Mouse (Mus musculus) intestine, postnatal 0 days (tissue): ENCODE data around the gene Asxl2. TPM values are rescaled to one million over a fixed set of nuclear protein-coding genes. Genes with fewer than 3 reads are reported as not detected.
"Not testable (repeated sequence)": the region's sequence is repeated elsewhere in the genome, so short reads cannot be mapped to it uniquely, and the experiment has no call there.

Source experiments
- ATAC-seq: fragments of 200-750 bp; cut with Nextera tagmentation; 2 replicates; pipeline ENCODE4 v1.8.0; 2017; ENCODE audit warnings: mild to moderate bottlenecking, moderate TSS enrichment, moderate library complexity
- H3K27ac ChIP-seq: fragments of 300-500 bp; sonication (generic); 2 replicates; pipeline ENCODE4 v1.5.1; 2014; ENCODE audit warnings: mild to moderate bottlenecking, low read depth, low read length, moderate library complexity
- H3K27me3 ChIP-seq: fragments of 300-500 bp; sonication (generic); replicated peaks from 2 replicates; pipeline ENCODE4 v1.6.1; 2014; ENCODE audit warnings: low read length, mixed read lengths; ENCODE audit not compliant: control insufficient read depth, insufficient read depth
- H3K36me3 ChIP-seq: fragments of 300-500 bp; sonication (generic); 2 replicates; pipeline ENCODE4 v1.6.1; 2014; ENCODE audit warnings: mild to moderate bottlenecking, moderate library complexity; ENCODE audit not compliant: control insufficient read depth, insufficient read depth
- H3K4me1 ChIP-seq: fragments of 300-500 bp; sonication (generic); replicated peaks from 2 replicates; pipeline ENCODE4 v1.6.1; 2014; ENCODE audit warnings: antibody characterized with exemption, low read length, mixed read lengths; ENCODE audit not compliant: control insufficient read depth, insufficient read depth
- H3K4me2 ChIP-seq: fragments of 300-500 bp; sonication (generic); replicated peaks from 2 replicates; pipeline ENCODE4 v1.6.1; 2014; ENCODE audit warnings: low read depth, mild to moderate bottlenecking, moderate library complexity
- H3K4me3 ChIP-seq: fragments of 300-500 bp; sonication (generic); 2 replicates; pipeline ENCODE4 v1.5.1; 2014; ENCODE audit warnings: low read depth, low read length
- H3K9ac ChIP-seq: fragments of 300-500 bp; sonication (generic); 2 replicates; pipeline ENCODE4 v1.6.1; 2014; ENCODE audit warnings: mild to moderate bottlenecking, low read depth, low read length
- H3K9me3 ChIP-seq: fragments of 300-500 bp; sonication (generic); 2 replicates; pipeline ENCODE4 v1.6.1; 2016; ENCODE audit warnings: mixed run types; ENCODE audit not compliant: control insufficient read depth
- CTCF ChIP-seq: sonication (generic); IDR thresholded peaks from 2 replicates; pipeline ENCODE4 v1.5.1; 2016; ENCODE audit warnings: low read depth, mild to moderate bottlenecking, control low read depth, antibody characterized with exemption, moderate library complexity
- WGBS: fragments of 180-500 bp; shearing (Covaris S2); extraction: QIAGEN DNeasy Blood & Tissue Kit; methylation state at CpG from one replicate; pipeline ENCODE4 v1.1.7; 2014; 5-methylcytosine and 5-hydroxymethylcytosine counted together
- polyA plus RNA-seq: library from polyadenylated mRNA; unstranded; fragments of >200 nt; fragmentation: Nextera tagmentation; extraction: Ambion mirVana; gene quantifications from 2 replicates; pipeline ENCODE4 v1.2.1, GENCODE M21; 2015

Asxl2 gene
- polyA plus RNA-seq, 1 experiment from 2014 or later: 8.3 TPM

DNA sequence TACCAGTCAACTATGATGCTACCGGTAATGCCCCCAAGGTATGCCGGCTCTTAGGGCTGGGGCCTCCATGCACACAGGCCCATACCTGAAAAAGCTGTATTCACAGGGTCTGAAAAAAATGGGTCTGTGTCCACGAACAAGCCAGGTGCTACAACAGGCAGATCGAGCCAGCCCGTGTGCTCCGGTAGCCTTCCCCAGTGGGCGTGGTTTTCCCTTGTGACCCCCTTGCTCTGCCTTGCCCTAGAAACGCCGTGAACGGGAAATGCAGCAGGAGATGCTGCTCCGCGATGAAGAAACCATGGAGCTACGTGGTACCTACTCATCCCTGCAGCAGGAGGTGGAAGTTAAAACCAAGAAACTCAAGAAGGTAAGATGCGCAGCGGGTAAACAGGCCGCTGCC, 38.8 kb upstream of the Asxl2 start:
- no peak overlapping the region for H3K4me3 ChIP-seq
- no peaks in the 10 kb centered on the region for H3K9me3 ChIP-seq
- no peak for TF ChIP-seq CTCF
- WGBS: 91% methylated on average over 16 of the region's 16 CpGs
- no peak overlapping the region for H3K4me2 ChIP-seq
- H3K27ac ChIP-seq: no peak overlapping the region
- no peak for ATAC-seq
- no peaks in the 10 kb centered on the region for H3K4me1 ChIP-seq
- H3K9ac ChIP-seq: no peak overlapping the region
- H3K36me3 ChIP-seq: peaks cover 7% of the 10 kb centered on the region; the same call in 1 of the 2 replicates
- no peaks in the 10 kb centered on the region for H3K27me3 ChIP-seq

DNA sequence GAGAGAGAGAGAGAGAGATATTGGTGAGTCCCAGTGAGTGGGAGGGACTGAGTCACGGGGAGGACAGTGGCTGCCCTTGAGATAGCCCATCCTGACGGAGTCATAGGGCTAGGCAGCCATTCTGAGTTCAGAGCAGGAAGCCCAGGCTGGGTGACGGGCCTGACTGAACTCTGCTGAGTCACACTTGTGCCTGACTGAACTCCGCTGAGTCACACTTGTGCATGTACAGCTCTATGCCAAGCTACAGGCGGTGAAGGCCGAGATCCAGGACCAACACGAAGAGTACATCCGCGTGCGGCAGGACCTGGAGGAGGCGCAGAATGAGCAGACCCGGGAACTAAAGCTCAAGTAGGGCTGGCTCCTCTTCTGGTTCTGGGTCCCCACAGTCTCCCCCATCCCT, 37.3 kb upstream of the Asxl2 start:
- TF ChIP-seq CTCF: no peak
- Histone ChIP-seq H3K4me1 (no peaks in the 10 kb centered on the region), H3K9me3 (no peaks in the 10 kb centered on the region), H3K4me3 (no peak overlapping the region), H3K27me3 (no peaks in the 10 kb centered on the region), H3K4me2 (no peak overlapping the region), H3K36me3 (peaks cover 7% of the 10 kb centered on the region; the same call in 1 of the 2 replicates), H3K9ac (no peak overlapping the region), H3K27ac (no peak overlapping the region)
- ATAC-seq: no peak
- WGBS: 89% methylated on average over 12 of the region's 12 CpGs

DNA sequence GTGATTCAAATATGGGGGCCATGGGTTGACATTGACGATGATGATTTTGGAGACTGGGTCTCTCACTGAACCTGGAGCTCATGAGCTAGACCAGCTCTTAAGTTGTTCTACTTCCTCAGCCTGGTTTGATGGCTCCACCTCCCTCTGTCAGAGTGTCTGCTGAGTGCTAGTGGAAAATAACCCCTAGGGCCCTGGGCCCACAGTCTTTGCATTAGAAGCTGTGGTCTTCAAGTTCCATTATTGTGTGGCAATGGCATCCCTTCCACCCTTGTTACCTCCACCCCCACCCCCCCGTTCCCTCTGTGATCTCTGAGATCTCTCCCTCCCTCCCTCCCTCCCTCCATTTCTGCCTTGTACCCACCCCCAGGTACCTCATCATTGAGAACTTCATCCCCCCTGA, 36.6 kb upstream of the Asxl2 start:
- WGBS: 88% methylated on average over 2 of the region's 2 CpGs

DNA sequence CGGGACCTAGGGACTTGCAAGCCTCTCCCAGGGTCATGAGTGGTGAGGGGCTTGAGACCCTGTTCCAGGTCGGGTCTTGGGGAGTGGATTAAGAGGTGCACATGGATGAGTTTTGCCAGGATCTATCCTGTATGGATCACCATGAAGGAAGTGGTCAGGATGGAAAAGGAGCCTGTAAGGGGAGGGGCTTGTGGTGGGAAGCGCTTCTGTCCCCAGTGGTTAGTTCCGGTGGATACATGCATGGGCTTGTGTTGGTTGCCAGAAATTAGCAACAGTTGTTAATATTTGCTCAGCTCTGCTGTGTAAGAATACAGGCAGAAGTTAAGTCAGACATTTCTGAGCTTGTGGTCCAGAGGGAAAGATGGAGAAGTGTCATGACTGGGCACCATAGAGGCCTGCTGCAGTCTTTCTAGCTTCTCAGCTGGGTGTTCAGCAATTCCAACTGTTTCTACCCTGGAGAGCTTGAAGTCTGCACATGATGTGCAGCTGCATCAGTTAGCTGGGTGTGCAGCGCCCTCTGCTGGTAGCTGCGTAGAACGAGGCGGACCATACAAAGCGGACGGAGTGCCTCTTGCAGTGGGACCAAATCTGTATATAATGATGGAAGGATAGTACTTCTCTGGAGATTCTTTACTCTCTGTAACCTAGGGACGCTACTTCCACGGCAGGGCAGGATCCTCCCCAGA, 35.9 kb upstream of the Asxl2 start:
- ATAC-seq: peak; percentile 39; the same call in 1 of the 2 replicates

More for the DNA sequence above, 36.6 kb upstream of the Asxl2 start:
- Histone ChIP-seq H3K9ac (no peak overlapping the region), H3K4me3 (no peak overlapping the region), H3K4me2 (no peak overlapping the region), H3K4me1 (no peaks in the 10 kb centered on the region), H3K27ac (no peak overlapping the region), H3K36me3 (peaks cover 7% of the 10 kb centered on the region; the same call in 1 of the 2 replicates), H3K27me3 (no peaks in the 10 kb centered on the region), H3K9me3 (no peaks in the 10 kb centered on the region)
- no peak for ATAC-seq
- TF ChIP-seq CTCF: no peak

DNA sequence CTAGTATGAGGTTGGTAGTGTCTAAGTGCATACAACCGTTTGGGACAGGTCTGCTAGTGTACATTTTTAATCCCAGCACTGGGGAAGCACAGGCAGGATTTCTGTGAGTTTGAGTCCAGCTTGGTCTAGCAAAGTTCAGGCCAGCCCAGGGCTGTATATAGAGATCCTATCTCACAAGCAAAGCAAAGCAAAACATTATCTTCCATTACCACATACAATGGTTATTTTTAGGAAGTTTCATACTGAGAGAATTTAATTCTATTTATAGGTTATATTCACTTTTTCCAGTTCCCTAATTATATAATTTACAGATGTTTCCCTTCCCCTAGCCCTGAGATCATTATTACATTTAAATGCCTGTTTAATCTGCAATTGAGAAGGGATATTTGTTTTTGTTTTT, 35.4 kb upstream of the Asxl2 start:
- H3K4me3 ChIP-seq: no peak overlapping the region
- H3K9ac ChIP-seq: no peak overlapping the region
- H3K27ac ChIP-seq: no peak overlapping the region
- H3K27me3 ChIP-seq: no peaks in the 10 kb centered on the region
- no peak for ATAC-seq
- H3K36me3 ChIP-seq: peaks cover 7% of the 10 kb centered on the region; the same call in 1 of the 2 replicates
- no peaks in the 10 kb centered on the region for H3K4me1 ChIP-seq
- H3K9me3 ChIP-seq: no peaks in the 10 kb centered on the region
- 80% methylated on average over 1 of the region's 1 CpGs for WGBS
- no peak for TF ChIP-seq CTCF
- H3K4me2 ChIP-seq: no peak overlapping the region

More for the DNA sequence above, 35.9 kb upstream of the Asxl2 start:
- Histone ChIP-seq H3K27ac (no peak overlapping the region), H3K27me3 (no peaks in the 10 kb centered on the region), H3K4me3 (no peak overlapping the region), H3K4me2 (no peak overlapping the region), H3K9me3 (no peaks in the 10 kb centered on the region), H3K4me1 (no peaks in the 10 kb centered on the region), H3K9ac (no peak overlapping the region), H3K36me3 (peaks cover 7% of the 10 kb centered on the region; the same call in 1 of the 2 replicates)
- 32% methylated on average over 12 of the region's 12 CpGs for WGBS
- peak; percentile 95 for TF ChIP-seq CTCF

DNA sequence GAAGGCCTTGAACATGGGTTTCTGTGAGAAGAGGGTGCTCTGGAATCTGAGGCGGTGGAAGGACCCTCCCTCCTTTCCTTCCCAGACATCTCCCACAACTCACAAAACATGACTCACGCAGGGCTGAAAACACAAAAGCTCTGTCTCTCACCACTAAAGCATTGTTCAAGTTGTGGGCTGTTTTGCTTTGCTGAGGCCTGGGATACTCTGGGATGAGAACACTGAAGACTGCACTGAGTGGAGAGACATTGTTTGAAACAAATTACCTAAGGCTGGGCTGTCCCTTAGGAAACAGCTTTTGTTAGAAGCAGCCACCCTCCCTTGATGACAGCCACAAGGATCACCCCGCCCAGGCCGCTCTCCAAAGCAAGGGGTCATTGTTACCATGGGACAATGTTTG, 33.5 kb upstream of the Asxl2 start:
- no peak overlapping the region for H3K4me3 ChIP-seq
- no peak overlapping the region for H3K27ac ChIP-seq
- H3K27me3 ChIP-seq: no peaks in the 10 kb centered on the region
- H3K4me1 ChIP-seq: no peaks in the 10 kb centered on the region
- no peak overlapping the region for H3K4me2 ChIP-seq
- WGBS: 84% methylated on average over 4 of the region's 4 CpGs
- H3K36me3 ChIP-seq: peaks cover 3% of the 10 kb centered on the region; the same call in 1 of the 2 replicates
- H3K9ac ChIP-seq: no peak overlapping the region
- no peak for ATAC-seq
- no peak for TF ChIP-seq CTCF
- H3K9me3 ChIP-seq: no peaks in the 10 kb centered on the region

DNA sequence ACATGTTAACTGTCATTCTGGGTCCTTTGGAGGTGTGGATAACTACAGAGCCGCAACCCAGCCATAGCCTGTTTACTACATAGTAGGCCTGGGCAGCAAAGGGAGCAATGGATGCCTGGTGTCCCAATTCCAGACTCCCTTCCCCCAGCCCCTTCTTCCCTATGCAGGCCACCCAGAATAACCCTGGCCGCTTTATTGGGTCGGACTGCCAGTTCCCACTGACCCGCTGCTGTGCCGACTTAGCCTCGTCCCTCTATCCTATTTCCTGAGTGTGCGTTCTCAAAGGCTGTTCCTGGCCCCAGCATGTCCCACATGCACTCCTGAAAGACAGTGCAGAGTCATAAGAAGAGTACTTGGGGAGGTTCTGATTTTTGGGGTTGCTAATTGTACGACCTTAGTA, 29.7 kb upstream of the Asxl2 start:
- TF ChIP-seq CTCF: no peak
- WGBS: 96% methylated on average over 8 of the region's 8 CpGs
- no peaks in the 10 kb centered on the region for H3K36me3 ChIP-seq

DNA sequence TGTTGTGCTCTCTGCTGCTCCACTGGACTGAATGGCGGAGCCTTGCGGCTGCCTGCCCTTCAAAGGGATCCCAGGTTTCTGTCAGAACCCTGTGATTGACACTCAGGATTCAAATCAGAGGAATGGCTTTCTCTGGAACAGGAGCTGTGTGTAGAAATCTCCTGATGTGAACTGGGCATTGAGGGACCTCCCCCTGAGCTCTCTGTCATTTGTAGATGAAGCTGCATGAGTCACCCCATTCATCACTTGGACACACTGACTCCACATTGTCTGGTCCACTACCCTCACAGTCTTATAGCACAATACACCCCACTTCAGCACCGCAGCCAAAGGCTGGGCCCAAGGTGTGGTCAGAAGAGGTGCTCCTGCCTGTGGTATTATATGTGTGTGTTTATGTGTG, 21.0 kb upstream of the Asxl2 start:
- H3K36me3 ChIP-seq, H3K9me3 ChIP-seq, H3K27ac ChIP-seq, H3K4me2 ChIP-seq, H3K4me3 ChIP-seq, H3K4me1 ChIP-seq, ATAC-seq, H3K27me3 ChIP-seq, H3K9ac ChIP-seq: not testable (repeated sequence)
- 94% methylated on average over 3 of the region's 3 CpGs for WGBS

More for the DNA sequence above, 29.7 kb upstream of the Asxl2 start:
- Histone ChIP-seq H3K4me2 (no peak overlapping the region), H3K9ac (no peak overlapping the region), H3K4me3 (no peak overlapping the region), H3K27ac (no peak overlapping the region), H3K4me1 (no peaks in the 10 kb centered on the region), H3K27me3 (no peaks in the 10 kb centered on the region), H3K9me3 (no peaks in the 10 kb centered on the region)
- no peak for ATAC-seq
